Mouse (Mus musculus) layer of hippocampus, postnatal 14 days (tissue): ENCODE data around the gene Rergl. TPM values are rescaled to one million over a fixed set of nuclear protein-coding genes. Genes with fewer than 3 reads are reported as not detected.
A peak's percentile ranks its signal among the peaks of the same experiment; 100 is the strongest.

Source experiments
- DNase-seq, 2 experiments: peaks; one replicate each; pipeline ENCODE4 v3.0.0; 2021 to 2022; ENCODE audit warnings: low spot score in 2 of 2, mixed read lengths in 1 of 2
- long read RNA-seq, 2 experiments: library from polyadenylated mRNA; stranded (forward); transcript quantifications; one replicate each; pipeline ENCODE4 v2.0.0; 2021
- total RNA-seq, 2 experiments: library from RNA; stranded (reverse); gene quantifications; 2 replicates each; pipeline ENCODE4 v1.2.3; 2021

The Rergl gene
- not detected for total RNA-seq
- long read RNA-seq, experiment 1, result 0 reads
- long read RNA-seq, experiment 2, result 0 reads

DNA sequence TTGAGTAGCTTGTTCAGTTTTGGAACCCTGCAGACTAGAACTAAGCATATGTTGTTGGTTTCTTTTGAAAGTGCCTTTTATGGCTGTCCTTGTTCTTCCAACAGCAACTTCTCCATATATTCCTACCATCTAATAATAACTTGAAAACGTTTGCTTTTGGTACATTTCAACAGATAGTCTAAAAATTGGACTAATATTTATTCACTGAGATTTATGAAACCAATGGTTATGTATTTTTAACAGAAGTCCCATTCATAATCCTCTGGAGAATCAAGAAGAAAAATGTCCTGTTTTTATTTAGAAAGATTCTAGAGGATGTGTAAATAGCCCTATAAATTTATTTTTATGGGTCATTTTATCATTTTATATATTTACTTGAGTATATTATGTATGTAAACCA, at the start of gene Rergl:
Gene Rergl (minus strand): TSS at position 101 of the 400 bp plus-strand sequence.
- no peak for DNase-seq

GRCm38 (mm10) chr6:139538469-139538868, 36.7 kb upstream of the Rergl start:
- peak in 1 of 2 experiments; percentile 24 for DNase-seq

DNA sequence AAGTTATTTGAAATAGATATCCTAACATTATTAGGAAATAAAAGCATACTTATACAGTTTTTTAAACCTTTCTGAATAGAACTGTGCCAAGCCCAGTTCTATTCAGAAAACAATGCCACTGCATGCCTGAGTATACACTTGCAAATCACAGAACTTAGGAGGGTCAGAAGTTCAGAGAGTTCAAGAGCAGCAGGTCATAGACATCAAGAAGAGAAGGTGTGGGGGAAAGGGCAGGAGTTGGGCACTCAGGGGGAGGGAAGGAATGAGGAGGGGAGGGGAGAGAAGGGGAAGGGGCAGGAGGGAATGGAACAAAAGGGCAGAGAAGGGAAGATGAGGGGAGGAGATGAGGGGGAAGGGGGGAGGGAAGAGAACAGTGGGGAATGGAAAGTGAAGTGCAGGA, 23.6 kb upstream of the Rergl start:
- no peak for DNase-seq

GRCm38 (mm10) chr6:139524288-139524687, 22.5 kb upstream of the Rergl start:
- DNase-seq, result no peak

DNA sequence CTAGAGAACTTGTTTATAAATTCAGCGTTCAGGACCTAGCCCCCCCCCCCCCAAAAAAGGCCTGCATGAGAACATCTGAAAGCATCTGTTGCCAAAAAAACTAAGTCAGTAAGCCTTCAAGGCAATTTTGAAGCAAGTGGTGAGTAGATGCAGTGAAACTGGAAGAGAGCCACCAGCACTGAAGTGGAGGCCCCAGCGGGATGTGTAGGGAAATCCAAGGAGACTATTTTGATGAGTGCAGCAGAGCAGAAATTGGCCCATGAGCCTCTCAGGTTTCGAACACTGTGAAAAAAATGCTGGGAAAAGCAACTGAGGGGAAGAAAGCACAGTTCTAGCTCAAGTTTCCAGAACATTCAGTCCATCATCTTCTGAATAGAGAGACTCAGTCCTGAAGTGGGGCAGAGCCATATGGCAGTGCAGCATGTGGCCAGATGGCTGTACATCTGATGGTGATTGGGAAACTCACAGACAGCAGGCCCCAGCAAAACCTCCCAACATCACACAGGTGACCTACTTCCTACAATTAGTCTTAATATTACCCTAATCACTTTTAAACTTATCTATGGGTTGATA, 13.2 kb upstream of the Rergl start:
- DNase-seq, result no peak

- peak in 1 of 2 experiments; percentile 61 for DNase-seq
Measured at GRCm38 (mm10) chr6:139479730-139480129, 22.0 kb downstream of the Rergl start.

DNA sequence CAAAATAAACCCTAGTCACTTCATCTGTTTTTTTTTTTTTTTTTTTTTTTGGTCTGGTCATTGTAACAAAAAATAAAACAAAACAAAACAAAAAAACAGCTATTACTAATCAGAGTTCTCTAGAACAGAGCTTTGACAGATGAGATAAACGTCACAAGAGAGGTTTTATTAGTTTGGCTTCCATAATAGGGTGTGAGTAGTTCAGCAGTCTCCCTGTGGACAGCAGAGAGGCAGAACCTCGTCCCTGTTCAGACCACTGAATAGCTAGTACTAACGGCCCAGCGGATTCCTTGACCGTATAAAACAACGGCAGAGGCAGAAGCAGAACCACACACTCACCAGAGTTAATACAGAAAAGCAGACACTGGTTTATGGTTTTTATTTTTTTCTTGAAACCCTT, 36.8 kb downstream of the Rergl start:
- DNase-seq, result no peak

- DNase-seq, result no peak
Measured at GRCm38 (mm10) chr6:139464292-139464691, 37.5 kb downstream of the Rergl start.

DNA sequence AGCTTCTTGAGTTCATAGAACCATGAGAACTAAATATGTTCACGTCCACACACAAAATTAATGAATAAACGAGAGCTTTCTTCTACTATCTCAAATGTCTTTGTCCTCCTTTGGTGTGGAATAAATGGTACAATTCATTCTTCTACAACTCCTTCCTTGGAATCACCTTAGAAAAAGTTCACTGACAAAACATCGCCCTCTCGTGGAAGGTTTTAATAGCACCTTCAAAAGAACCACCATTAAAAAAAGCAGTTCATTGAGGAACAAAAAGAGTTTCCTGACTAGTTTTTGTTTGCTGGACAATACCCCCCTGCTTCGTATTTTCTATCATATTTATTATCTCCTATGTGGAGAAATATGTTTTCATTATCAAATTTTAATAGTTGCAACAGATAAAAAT, 40.7 kb downstream of the Rergl start:
- DNase-seq, result peak in 1 of 2 experiments; percentile 33

DNA sequence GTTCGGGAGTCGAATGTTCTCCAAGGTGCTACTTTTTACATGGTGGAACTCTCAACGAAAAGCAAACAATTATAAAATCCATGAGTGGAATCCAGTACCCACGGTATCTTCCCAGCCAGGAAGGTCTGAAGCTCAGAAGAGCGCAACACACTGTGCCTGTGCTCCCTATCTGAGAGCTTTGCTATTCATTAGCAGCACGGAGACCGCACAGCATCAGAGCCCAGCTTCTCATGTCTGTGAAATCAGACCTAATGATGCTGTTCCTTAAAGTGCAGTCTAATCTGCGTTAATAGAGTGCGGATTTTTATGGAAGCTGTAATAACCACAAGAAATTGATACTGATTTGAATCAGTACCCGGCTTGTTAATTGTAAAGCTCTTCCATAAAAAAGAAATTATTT, 41.3 kb downstream of the Rergl start:
- DNase-seq, result no peak

DNA sequence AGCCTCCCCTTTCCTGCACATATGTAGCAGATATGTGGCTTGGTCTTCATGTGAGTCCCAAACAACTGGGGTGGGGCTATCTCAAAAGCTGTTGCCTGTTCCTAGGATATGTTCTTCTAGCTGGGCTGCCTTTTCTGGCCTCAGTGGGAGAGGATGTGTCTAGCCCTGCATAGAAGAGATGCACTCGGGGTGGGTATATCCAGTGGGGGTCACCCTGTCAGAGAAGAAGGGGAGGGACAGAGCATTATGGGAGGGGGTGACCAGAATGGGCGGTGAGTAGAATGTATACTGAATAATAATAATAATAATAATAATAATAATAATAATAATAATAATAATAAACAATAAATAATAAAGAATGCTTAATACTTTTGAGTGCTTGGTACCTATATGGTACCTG, 57.8 kb downstream of the Rergl start:
- no peak for DNase-seq

Other genes with a start within 250 kb of the Rergl start
- under 1 TPM in 1 of 2 experiments, not detected in 1; 0.21 TPM for gene Pik3c2g, start 85.2 kb upstream of the Rergl start, total RNA-seq